Mouse (Mus musculus) cerebellum, adult 9-11 months (tissue): Measurements from ENCODE around the gene Mphosph9.
"Not testable (repeated sequence)": the region's sequence is repeated elsewhere in the genome, so short reads cannot be mapped to it uniquely, and the experiment has no call there.

Experiments
- DNase-seq: peaks from one replicate; pipeline ENCODE4 v3.0.0; 2022

Mphosph9 gene

DNA sequence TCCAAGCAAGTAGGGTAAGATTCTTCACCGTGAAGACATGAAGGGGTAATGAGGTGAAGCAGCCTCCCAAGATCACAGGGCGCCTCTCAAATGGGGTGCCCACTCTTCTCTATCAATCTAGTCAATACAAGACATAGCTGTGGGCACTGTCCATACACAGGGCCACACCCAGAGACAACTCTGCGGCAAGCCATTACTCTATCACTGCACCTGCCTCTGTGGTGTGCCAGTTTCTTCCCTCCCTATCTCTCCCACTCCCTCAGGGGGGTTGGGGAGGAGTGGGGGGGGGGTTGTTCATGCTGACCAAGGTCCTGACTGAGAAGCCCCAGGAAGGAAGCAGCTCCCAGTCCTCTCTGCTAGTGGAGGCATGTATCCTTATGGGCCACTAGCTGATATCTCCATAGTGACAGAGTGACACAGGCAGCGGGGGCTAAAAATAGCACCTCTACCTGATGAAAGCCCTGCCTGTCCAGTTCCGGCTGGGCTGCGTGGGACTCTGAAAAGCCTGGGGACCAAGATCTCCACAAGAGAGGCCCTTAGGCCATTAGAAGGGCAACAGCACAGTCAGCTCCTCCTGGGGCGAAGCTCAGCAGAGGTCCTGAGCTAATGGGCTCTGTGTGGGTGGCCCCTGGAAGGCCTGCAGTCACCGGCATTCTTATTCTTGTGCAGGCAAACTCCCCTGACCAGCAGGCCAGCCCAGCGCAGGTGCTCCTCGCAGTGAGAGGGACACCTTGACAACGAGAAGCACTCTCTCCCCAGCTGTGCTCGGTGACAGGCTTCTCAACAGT, 93.7 kb downstream of the Mphosph9 start:
- DNase-seq = peak; percentile 55

- DNase-seq = no peak
Observed at GRCm38 (mm10) chr5:124233144-124233465, 94.7 kb downstream of the Mphosph9 start.

DNA sequence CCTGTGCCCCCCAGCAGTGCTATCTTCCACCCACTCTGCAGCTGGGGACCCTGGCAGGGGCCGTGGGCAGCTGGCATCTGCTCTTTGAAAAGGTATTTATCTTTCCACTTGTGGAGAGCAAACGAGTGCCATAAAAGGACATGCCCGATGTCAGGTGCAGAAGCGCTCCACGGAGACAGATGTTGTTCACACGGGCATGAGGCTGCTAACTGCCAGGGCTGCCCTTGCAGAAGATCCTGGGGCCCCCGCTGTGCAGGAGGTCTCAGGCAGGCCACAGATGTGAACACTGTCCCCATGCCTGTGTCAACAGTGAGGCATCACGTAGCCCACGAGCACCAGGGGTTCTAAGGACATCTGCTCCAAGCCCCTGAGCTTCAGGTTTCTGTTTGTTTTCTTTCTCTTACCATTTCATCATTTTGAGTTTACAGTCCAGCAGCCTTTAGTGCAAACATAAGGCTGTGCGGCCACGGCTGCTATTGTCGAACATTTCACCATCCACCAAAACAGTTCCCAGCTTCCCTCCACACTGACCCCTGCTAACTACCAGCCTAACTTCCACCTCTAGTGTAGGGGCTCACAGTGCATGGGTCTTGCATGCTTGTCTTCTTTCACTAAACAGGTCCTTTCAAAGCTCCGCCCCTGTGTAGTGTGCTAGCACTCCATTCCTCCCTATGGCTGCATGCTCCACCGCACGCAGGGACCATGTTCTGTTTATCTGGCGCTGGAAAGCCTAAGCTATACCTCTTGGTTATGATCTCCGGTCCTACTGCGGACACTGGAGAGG, 95.2 kb downstream of the Mphosph9 start:
- DNase-seq = no peak

DNA sequence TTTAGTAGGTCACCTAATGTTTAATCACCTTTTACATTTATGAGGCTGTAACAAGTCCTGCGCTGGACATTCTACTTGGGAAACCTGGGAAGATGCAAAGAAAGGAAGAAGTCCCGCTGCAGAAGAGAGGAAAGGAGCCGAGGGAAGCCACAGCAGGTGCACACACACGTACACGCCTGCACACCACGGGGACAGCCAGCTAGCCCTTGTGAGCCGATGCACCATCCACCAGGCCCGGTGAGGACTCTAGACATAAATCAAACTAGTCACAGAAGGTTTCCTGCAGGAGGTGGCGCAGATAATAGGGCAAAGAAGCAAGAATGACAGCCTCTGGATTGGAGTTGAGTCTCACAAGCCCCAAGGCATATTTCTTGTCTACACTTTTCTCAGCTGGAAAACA, 97.3 kb downstream of the Mphosph9 start:
- no peak for DNase-seq

- DNase-seq = no peak
Observed at GRCm38 (mm10) chr5:124227193-124227592, 100.6 kb downstream of the Mphosph9 start.

GRCm38 (mm10) chr5:124226494-124226893, 101.3 kb downstream of the Mphosph9 start:
- DNase-seq = no peak

DNA sequence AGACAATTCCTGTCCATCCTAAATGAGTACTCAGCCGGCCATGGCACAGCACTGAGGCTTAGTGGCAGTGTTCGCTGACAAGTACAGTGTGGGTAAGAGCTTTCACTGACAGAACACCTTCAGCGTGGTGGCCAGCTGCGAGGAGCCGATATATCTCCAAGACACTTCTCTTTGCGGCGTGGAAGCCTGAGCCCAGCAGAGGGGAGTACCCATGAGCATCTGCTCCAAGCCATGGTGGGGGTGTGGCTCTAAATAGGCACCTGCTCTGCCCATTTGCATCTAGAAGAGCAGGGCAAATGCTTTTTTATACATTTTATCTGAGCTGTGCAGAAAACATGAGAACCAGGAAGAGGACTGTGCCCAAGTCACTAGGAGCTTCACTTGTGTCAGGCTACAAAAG, 101.9 kb downstream of the Mphosph9 start:
- DNase-seq = no peak

GRCm38 (mm10) chr5:124224321-124225092, 103.3 kb downstream of the Mphosph9 start:
- no peak for DNase-seq

GRCm38 (mm10) chr5:124223574-124223973, 104.2 kb downstream of the Mphosph9 start:
- DNase-seq = no peak

DNA sequence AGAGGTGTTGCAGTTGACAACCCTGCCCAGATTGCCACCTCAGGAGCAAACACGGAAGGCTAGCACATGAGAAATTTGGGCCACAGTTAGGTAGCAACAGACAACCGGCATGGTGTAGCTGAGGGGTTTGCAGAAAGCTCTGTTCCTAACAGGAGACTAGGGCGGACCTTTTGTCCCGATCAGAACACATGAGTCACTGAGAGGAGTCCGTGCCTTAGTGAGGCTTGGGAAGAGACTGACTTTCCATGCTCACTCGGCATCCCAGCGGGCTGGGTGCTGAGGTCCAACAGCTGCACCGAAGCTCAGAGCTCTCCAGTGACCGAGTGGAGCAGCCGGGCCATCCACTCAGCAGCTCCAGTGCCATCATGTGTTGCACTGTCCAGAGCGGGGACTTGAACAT, 105.1 kb downstream of the Mphosph9 start:
- DNase-seq = no peak

DNA sequence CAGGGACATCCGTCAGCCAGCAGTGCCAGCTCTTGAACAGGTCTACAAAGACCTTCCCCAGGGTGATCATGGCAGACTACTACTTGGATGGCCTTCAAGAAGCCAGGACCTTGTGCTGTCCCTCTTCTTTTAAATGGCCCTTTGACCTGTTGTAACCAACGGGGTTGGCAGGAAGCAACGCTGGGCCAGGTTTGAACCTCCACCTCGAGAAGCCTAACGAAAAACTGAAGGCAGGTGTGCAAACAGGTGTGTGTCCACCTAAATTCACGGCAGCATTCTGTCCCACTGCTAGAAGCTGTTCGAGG, 106.1 kb downstream of the Mphosph9 start:
- DNase-seq = no peak

DNA sequence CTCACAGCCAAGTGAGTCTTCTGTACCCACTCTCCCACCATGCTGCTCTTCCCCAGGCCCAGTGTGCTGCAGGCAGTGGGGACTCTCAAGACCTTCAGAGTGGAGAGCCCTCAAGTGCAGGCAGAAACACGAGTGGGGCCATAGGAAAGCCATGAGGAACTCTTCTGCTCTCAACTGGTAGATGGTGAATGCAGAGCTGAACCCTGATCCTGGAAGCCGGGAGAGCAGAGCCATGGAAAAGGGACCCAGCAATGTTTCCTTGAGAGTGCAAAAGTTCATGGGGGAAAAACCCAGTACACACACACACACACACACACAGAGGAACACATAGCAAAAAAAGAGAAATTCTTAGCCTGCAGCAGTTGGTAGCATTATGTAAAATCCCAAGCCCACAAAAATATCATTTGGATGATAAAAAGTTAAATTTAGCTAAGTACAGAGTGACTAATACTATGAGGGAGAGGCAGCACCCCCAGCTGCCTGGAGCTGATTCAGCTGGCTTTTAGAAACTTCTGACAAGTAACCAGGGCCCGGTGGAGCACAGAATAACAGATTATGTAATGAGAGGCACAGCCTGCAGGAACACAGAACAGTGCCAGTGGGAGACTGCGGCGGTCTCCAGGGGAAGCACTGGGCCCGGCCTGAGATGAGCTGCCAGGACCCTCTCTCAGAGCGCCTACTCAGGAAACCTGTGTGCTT, 106.6 kb downstream of the Mphosph9 start:
- peak; percentile 66 for DNase-seq

GRCm38 (mm10) chr5:124220551-124220950, 107.2 kb downstream of the Mphosph9 start:
- DNase-seq = no peak

DNA sequence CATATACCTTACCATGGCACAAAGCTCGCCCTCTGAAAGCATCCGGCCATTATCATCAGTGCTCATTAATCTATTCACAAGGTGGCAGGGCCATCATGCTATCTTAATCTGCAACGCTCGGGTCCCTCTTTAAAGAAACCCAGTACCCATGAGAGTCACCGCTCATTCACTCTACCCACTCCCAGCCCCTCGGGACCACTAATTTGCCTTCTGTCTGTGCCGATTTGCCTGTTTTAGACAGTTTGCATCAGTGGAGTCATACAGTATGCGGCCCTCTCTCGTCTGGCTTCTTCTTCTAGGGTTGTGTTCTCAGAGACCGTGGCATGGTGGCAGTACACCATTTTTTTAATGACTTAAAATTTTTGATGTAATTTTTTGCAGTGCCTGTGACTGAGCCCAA, 108.3 kb downstream of the Mphosph9 start:
- no peak for DNase-seq

DNA sequence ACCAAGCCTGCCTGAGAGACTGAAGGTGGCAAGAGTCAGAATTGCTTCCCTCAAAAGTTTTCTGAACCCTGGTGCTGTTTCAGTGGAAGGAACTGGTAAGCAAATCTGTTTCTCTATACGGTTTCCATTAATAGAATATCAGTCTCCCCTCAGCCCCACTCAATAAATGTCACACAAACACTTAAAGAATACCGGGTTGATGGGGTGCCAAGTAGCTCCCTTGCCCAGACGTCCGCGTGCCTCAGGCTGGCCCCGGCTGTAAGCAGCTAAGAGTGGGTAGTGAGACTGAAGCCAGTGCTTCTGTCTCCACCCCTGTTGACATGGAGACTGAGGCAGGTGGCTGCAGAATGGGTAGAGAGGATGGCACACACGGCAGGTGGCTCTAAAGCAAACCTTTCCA, 108.8 kb downstream of the Mphosph9 start:
- no peak for DNase-seq

DNA sequence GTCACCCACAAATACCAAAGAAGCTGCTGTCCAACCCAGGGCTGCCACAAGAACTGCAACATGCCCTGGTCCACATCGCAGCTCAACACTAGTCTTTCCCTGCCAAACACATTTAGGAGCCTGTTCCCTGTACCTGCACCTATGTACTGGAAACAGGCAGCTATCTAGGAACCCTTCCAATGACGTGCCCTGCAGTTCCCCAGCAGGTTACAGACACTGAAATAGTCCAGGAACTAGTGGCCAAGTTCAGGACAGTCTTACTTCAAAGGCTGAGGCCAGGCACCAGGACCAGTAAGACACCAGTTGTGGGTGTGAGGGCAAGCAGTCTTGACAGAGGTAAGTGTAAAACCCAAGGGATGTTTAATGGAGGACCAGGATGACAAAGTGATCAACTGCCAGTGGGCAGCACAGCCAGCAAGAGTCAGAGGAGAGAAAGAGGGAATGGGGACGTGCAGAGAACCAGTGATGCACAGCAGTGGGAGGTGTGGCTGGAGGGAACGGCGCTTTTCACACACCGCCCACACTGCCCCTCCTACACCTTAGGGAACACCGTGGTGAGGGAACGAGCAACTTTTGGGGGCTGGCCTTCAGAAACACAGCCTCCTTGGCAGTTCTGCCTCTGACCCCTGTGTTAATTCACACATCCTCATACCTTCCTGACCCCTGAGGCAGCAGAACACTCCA, 110.1 kb downstream of the Mphosph9 start:
- no peak for DNase-seq

GRCm38 (mm10) chr5:124217092-124217491, 110.7 kb downstream of the Mphosph9 start:
- DNase-seq = not testable (repeated sequence)

- no peak for DNase-seq
Observed at GRCm38 (mm10) chr5:124216403-124216802, 111.4 kb downstream of the Mphosph9 start.

DNA sequence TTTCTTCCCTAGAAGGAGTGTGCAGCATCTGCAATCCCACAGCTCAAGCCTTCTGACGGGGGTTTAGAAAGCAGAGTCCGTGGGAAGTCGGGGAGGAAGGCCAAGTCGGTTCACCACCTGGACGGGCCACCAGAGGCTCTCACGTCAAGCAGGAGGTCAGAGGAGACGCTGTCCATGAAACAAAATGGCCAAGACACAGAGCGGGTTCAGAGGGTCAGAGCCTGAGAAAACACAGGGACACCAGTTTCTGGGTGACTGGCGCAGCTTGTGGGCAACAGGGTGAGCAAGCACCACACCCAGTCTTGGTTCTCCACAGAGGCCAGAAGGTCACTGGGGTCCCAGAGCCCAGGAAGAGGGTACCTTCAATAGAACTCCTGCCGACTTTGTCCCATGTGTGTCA, 112.1 kb downstream of the Mphosph9 start:
- no peak for DNase-seq

DNA sequence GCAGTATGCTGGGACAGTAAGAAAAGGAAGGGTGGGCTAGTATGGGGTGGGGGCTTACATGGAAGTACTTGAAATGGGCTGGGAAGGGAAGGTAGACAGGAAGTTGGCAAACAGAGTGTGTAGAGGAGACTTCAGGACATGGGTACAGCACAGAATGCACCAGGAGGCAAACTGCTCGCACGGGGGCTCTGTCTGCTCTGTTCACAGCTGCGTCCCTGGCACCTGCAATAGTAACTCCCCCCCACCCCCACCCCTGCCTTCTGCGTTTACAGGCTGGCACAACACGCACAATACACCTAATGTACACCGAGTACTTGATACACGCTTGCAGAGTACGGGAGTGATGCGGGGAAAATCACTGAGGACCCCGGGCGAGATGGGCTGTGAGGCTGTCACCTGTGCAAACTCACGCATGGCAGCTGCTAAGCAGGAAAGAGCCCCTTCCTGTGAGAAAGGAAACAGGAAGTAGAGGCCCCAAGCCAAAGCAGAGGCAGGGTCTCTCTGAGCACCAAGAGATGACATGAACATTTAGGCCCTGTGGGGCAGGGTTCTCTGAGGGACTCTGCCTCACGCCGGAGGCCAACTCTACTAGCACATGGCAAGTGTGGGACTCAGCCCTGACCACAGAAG, 113.1 kb downstream of the Mphosph9 start:
- no peak for DNase-seq

GRCm38 (mm10) chr5:124213588-124214469, 113.9 kb downstream of the Mphosph9 start:
- DNase-seq = no peak
